Mouse (Mus musculus) embryonic facial prominence, embryonic 11.5 days (tissue): ENCODE data around the gene Hpca. TPM values are rescaled to one million over a fixed set of nuclear protein-coding genes. Genes with fewer than 3 reads are reported as not detected.

Experiments used
- ATAC-seq: fragments of 200-750 bp; cut with Nextera tagmentation; replicated peaks from 2 replicates; pipeline ENCODE4 v1.8.0; 2017; ENCODE audit warnings: low read depth; ENCODE audit not compliant: insufficient number of reproducible peaks, low FRiP score, low TSS enrichment
- DNase-seq: peaks from one replicate; pipeline ENCODE4 v3.0.0-alpha.2; 2015; ENCODE audit warnings: low spot score
- H3K27ac ChIP-seq: fragments of 300-500 bp; sonication (generic); replicated peaks from 2 replicates; pipeline ENCODE4 v1.5.1; 2014; ENCODE audit warnings: mild to moderate bottlenecking, low read depth, low read length, control low read depth
- H3K27me3 ChIP-seq: fragments of 300-500 bp; sonication (generic); 2 replicates; pipeline ENCODE4 v1.6.1; 2014; ENCODE audit warnings: mild to moderate bottlenecking, low read length, moderate library complexity, mixed read lengths; ENCODE audit not compliant: control insufficient read depth, insufficient read depth
- H3K36me3 ChIP-seq: fragments of 300-500 bp; sonication (generic); replicated peaks from 2 replicates; pipeline ENCODE4 v1.6.1; 2014; ENCODE audit warnings: low read depth, mild to moderate bottlenecking, low read length, moderate library complexity, mixed read lengths; ENCODE audit not compliant: control insufficient read depth, insufficient read depth
- H3K4me1 ChIP-seq: fragments of 300-500 bp; sonication (generic); 2 replicates; pipeline ENCODE4 v1.6.1; 2014; ENCODE audit warnings: low read length, mixed read lengths; ENCODE audit not compliant: control insufficient read depth, insufficient read depth
- H3K4me2 ChIP-seq: fragments of 300-500 bp; sonication (generic); 2 replicates; pipeline ENCODE4 v1.6.1; 2014; ENCODE audit warnings: low read depth, mild to moderate bottlenecking, control low read depth, low read length, moderate library complexity
- H3K4me3 ChIP-seq: fragments of 300-500 bp; sonication (generic); 2 replicates; pipeline ENCODE4 v1.5.1; 2014; ENCODE audit warnings: low read depth, low read length, control low read depth
- H3K9ac ChIP-seq: fragments of 300-500 bp; sonication (generic); replicated peaks from 2 replicates; pipeline ENCODE4 v1.6.1; 2014; ENCODE audit warnings: mild to moderate bottlenecking, control low read depth, low read length
- H3K9me3 ChIP-seq: fragments of 300-500 bp; sonication (generic); replicated peaks from 2 replicates; pipeline ENCODE4 v1.6.1; 2016; ENCODE audit warnings: mild to moderate bottlenecking, low read length, inconsistent platforms, mixed read lengths; ENCODE audit not compliant: control insufficient read depth
- WGBS: fragments of 180-500 bp; shearing (Covaris S2); extraction: QIAGEN DNeasy Blood & Tissue Kit; methylation state at CpG from one replicate; pipeline ENCODE4 v1.1.7; 2014; 5-methylcytosine and 5-hydroxymethylcytosine counted together
- polyA plus RNA-seq: library from polyadenylated mRNA; unstranded; fragments of >200 nt; fragmentation: Nextera tagmentation; extraction: Ambion mirVana; gene quantifications from 2 replicates; pipeline ENCODE4 v1.2.1, GENCODE M21; 2014

The Hpca gene
- polyA plus RNA-seq, 1 experiment from 2014 or later = 3.5 TPM

GRCm38 (mm10) chr4:129122107-129122506 is 271 bp upstream of the Hpca start:
- H3K36me3 ChIP-seq = no peaks in the 10 kb centered on the region
- ATAC-seq = no peak
- no peak overlapping the region for H3K4me3 ChIP-seq
- WGBS = 41% methylated on average over 9 of the region's 9 CpGs
- no peak for DNase-seq
- H3K4me1 ChIP-seq = peaks cover 7% of the 10 kb centered on the region
- no peak overlapping the region for H3K4me2 ChIP-seq
- H3K27ac ChIP-seq = no peak overlapping the region
- no peak overlapping the region for H3K9ac ChIP-seq
- peaks cover 20% of the 10 kb centered on the region for H3K27me3 ChIP-seq
- H3K9me3 ChIP-seq = no peaks in the 10 kb centered on the region

- Histone ChIP-seq H3K4me2 (peak overlapping the region; percentile 82), H3K27ac (no peak overlapping the region), H3K9ac (no peak overlapping the region; the same call in 1 of the 2 replicates), H3K36me3 (no peaks in the 10 kb centered on the region), H3K27me3 (peaks cover 20% of the 10 kb centered on the region), H3K4me1 (peaks cover 7% of the 10 kb centered on the region), H3K9me3 (no peaks in the 10 kb centered on the region), H3K4me3 (peak overlapping the region; percentile 36)
- WGBS = 2% methylated on average over 46 of the region's 59 CpGs
- DNase-seq (peak; percentile 82), ATAC-seq (peak; percentile 49; the same call in 1 of the 2 replicates)
Measured at GRCm38 (mm10) chr4:129120520-129121445, 1.1 kb downstream of the Hpca start.

GRCm38 (mm10) chr4:129119708-129120107 is 2.1 kb downstream of the Hpca start:
- ATAC-seq = no peak
- peaks cover 7% of the 10 kb centered on the region for H3K4me1 ChIP-seq
- H3K27me3 ChIP-seq = peaks cover 20% of the 10 kb centered on the region
- H3K4me2 ChIP-seq = no peak overlapping the region
- DNase-seq = no peak
- no peak overlapping the region for H3K27ac ChIP-seq
- H3K36me3 ChIP-seq = no peaks in the 10 kb centered on the region
- no peaks in the 10 kb centered on the region for H3K9me3 ChIP-seq
- no peak overlapping the region for H3K9ac ChIP-seq
- no peak overlapping the region for H3K4me3 ChIP-seq
- 75% methylated on average over 10 of the region's 10 CpGs for WGBS

- no peak overlapping the region for H3K4me3 ChIP-seq
- no peak for DNase-seq
- WGBS = 85% methylated on average over 14 of the region's 14 CpGs
- H3K4me1 ChIP-seq = peaks cover 7% of the 10 kb centered on the region
- no peaks in the 10 kb centered on the region for H3K36me3 ChIP-seq
- ATAC-seq = no peak
- H3K27ac ChIP-seq = no peak overlapping the region
- no peaks in the 10 kb centered on the region for H3K9me3 ChIP-seq
- H3K27me3 ChIP-seq = peaks cover 20% of the 10 kb centered on the region
- no peak overlapping the region for H3K9ac ChIP-seq
- H3K4me2 ChIP-seq = no peak overlapping the region
Measured at GRCm38 (mm10) chr4:129117720-129118510, 3.9 kb downstream of the Hpca start.

- DNase-seq (no peak), ATAC-seq (no peak)
- Histone ChIP-seq H3K4me3 (no peak overlapping the region), H3K4me2 (no peak overlapping the region), H3K4me1 (peaks cover 6% of the 10 kb centered on the region), H3K27me3 (peaks cover 14% of the 10 kb centered on the region), H3K9me3 (no peaks in the 10 kb centered on the region), H3K36me3 (no peaks in the 10 kb centered on the region), H3K27ac (no peak overlapping the region), H3K9ac (no peak overlapping the region)
- 93% methylated on average over 8 of the region's 8 CpGs for WGBS
Measured at GRCm38 (mm10) chr4:129116703-129117102, 5.1 kb downstream of the Hpca start.

- Histone ChIP-seq H3K27ac (no peak overlapping the region), H3K9me3 (no peaks in the 10 kb centered on the region), H3K36me3 (no peaks in the 10 kb centered on the region), H3K4me3 (no peak overlapping the region), H3K27me3 (no peaks in the 10 kb centered on the region; the same call in 1 of the 2 replicates), H3K4me1 (no peaks in the 10 kb centered on the region), H3K9ac (no peak overlapping the region), H3K4me2 (no peak overlapping the region)
- DNase-seq (peak; percentile 84), ATAC-seq (peak; percentile 85)
- WGBS = 34% methylated on average over 28 of the region's 28 CpGs
Measured at GRCm38 (mm10) chr4:129113083-129113988, 8.5 kb downstream of the Hpca start.

- DNase-seq = no peak
- H3K27ac ChIP-seq = no peak overlapping the region
Measured at GRCm38 (mm10) chr4:129112231-129112630, 9.6 kb downstream of the Hpca start.

More at GRCm38 (mm10) chr4:129112231-129112630, 9.6 kb downstream of the Hpca start:
- no peaks in the 10 kb centered on the region; the same call in 1 of the 2 replicates for H3K27me3 ChIP-seq
- ATAC-seq = no peak
- no peak overlapping the region for H3K9ac ChIP-seq
- H3K4me3 ChIP-seq = no peak overlapping the region
- no peak overlapping the region for H3K4me2 ChIP-seq
- H3K9me3 ChIP-seq = no peaks in the 10 kb centered on the region
- 59% methylated on average over 13 of the region's 13 CpGs for WGBS
- H3K36me3 ChIP-seq = no peaks in the 10 kb centered on the region
- H3K4me1 ChIP-seq = no peaks in the 10 kb centered on the region
